Mouse (Mus musculus): ENCODE measurements at regions not wholly inside any gene's neighbourhood (a gene's known extent, or its start where the extent isn't known, plus 50 kb on each side); places are given as distances from the start of the nearest gene placed in this dataset.

GRCm38 (mm10) chr17:9836995-9837842 lies 167.7 kb upstream of the Pabpc6 start:
- DNase-seq, result no peak

- DNase-seq, result no peak
Measured at GRCm38 (mm10) chr17:9829895-9830294, 160.4 kb upstream of the Pabpc6 start.

GRCm38 (mm10) chr17:9821358-9821757 lies 151.8 kb upstream of the Pabpc6 start:
- DNase-seq, result no peak

- DNase-seq, result no peak
Measured at GRCm38 (mm10) chr17:9817056-9817455, 147.5 kb upstream of the Pabpc6 start.

- DNase-seq, result no peak
Measured at GRCm38 (mm10) chr17:9797069-9797468, 127.6 kb upstream of the Pabpc6 start.

- DNase-seq, result no peak
Measured at GRCm38 (mm10) chr17:9796225-9796988, 126.9 kb upstream of the Pabpc6 start.

GRCm38 (mm10) chr17:9778866-9779265 lies 109.3 kb upstream of the Pabpc6 start:
- DNase-seq, result no peak

GRCm38 (mm10) chr17:9777165-9777564 lies 107.6 kb upstream of the Pabpc6 start:
- DNase-seq, result no peak

- DNase-seq, result no peak
Measured at GRCm38 (mm10) chr17:9776286-9777016, 106.9 kb upstream of the Pabpc6 start.

GRCm38 (mm10) chr17:9775668-9776151 lies 106.2 kb upstream of the Pabpc6 start:
- no peak for DNase-seq

GRCm38 (mm10) chr17:9774740-9775629 lies 105.5 kb upstream of the Pabpc6 start:
- no peak for DNase-seq

- DNase-seq, result no peak
Measured at GRCm38 (mm10) chr17:9773744-9774143, 104.2 kb upstream of the Pabpc6 start.

GRCm38 (mm10) chr17:9768275-9768674 lies 98.8 kb upstream of the Pabpc6 start:
- peak; percentile 62 to 72 for DNase-seq

GRCm38 (mm10) chr17:9765680-9766250 lies 96.2 kb upstream of the Pabpc6 start:
- no peak for DNase-seq

- peak; percentile 54 to 64 for DNase-seq
Measured at GRCm38 (mm10) chr17:9764701-9765359, 95.3 kb upstream of the Pabpc6 start.

GRCm38 (mm10) chr17:9764041-9764606 lies 94.6 kb upstream of the Pabpc6 start:
- DNase-seq, result peak in 1 of 2 experiments; percentile 12

- DNase-seq, result no peak
Measured at GRCm38 (mm10) chr17:9763110-9763509, 93.6 kb upstream of the Pabpc6 start.

GRCm38 (mm10) chr17:9762436-9762835 lies 92.9 kb upstream of the Pabpc6 start:
- no peak for DNase-seq

- DNase-seq, result no peak
Measured at GRCm38 (mm10) chr17:9760706-9761059, 91.2 kb upstream of the Pabpc6 start.

- no peak for DNase-seq
Measured at GRCm38 (mm10) chr17:9760026-9760705, 90.6 kb upstream of the Pabpc6 start.
